Mouse (Mus musculus): ENCODE measurements around the gene Flnb. TPM values are rescaled to one million over a fixed set of nuclear protein-coding genes. Genes with fewer than 3 reads are reported as not detected.

Gene Flnb
- total RNA-seq, 2 experiments from 2014 or later: 2.0 to 3.8 TPM

- no peak for ATAC-seq (replicated peaks; ENCODE audit: low FRiP score, poor library complexity, severe bottlenecking)
These were observed 7.0 kb downstream of the Flnb start for GRCm38 (mm10) chr14:7824651-7825268.

GRCm38 (mm10) chr14:7826151-7826937, 8.6 kb downstream of the Flnb start:
- ATAC-seq (replicated peaks; ENCODE audit: low FRiP score, poor library complexity, severe bottlenecking): no peak

- ATAC-seq (replicated peaks; ENCODE audit: low FRiP score, poor library complexity, severe bottlenecking): no peak
These were observed 11.4 kb downstream of the Flnb start for GRCm38 (mm10) chr14:7829181-7829580.

- no peak for ATAC-seq (replicated peaks; ENCODE audit: low FRiP score, poor library complexity, severe bottlenecking)
These were observed 14.1 kb downstream of the Flnb start for GRCm38 (mm10) chr14:7831770-7832439.

- no peak for ATAC-seq (replicated peaks; ENCODE audit: low FRiP score, poor library complexity, severe bottlenecking)
These were observed 14.7 kb downstream of the Flnb start for GRCm38 (mm10) chr14:7832440-7832783.

- ATAC-seq (replicated peaks; ENCODE audit: low FRiP score, poor library complexity, severe bottlenecking): no peak
These were observed 15.7 kb downstream of the Flnb start for GRCm38 (mm10) chr14:7833458-7833857.

- ATAC-seq (replicated peaks; ENCODE audit: low FRiP score, poor library complexity, severe bottlenecking): no peak
These were observed 20.9 kb downstream of the Flnb start for GRCm38 (mm10) chr14:7838564-7839089.

GRCm38 (mm10) chr14:7839950-7840514, 22.3 kb downstream of the Flnb start:
- no peak for ATAC-seq (replicated peaks; ENCODE audit: low FRiP score, poor library complexity, severe bottlenecking)

GRCm38 (mm10) chr14:7842631-7843332, 25.0 kb downstream of the Flnb start:
- no peak for ATAC-seq (replicated peaks; ENCODE audit: low FRiP score, poor library complexity, severe bottlenecking)

GRCm38 (mm10) chr14:7846696-7847095, 28.9 kb downstream of the Flnb start:
- no peak for ATAC-seq (replicated peaks; ENCODE audit: low FRiP score, poor library complexity, severe bottlenecking)

- no peak for ATAC-seq (replicated peaks; ENCODE audit: low FRiP score, poor library complexity, severe bottlenecking)
These were observed 30.0 kb downstream of the Flnb start for GRCm38 (mm10) chr14:7847746-7848232.

- ATAC-seq (replicated peaks; ENCODE audit: low FRiP score, poor library complexity, severe bottlenecking): no peak
These were observed 33.2 kb downstream of the Flnb start for GRCm38 (mm10) chr14:7850913-7851312.

- no peak for ATAC-seq (replicated peaks; ENCODE audit: low FRiP score, poor library complexity, severe bottlenecking)
These were observed 33.8 kb downstream of the Flnb start for GRCm38 (mm10) chr14:7851543-7852065.

- no peak for ATAC-seq (replicated peaks; ENCODE audit: low FRiP score, poor library complexity, severe bottlenecking)
These were observed 35.9 kb downstream of the Flnb start for GRCm38 (mm10) chr14:7853691-7854090.

- ATAC-seq (replicated peaks; ENCODE audit: low FRiP score, poor library complexity, severe bottlenecking): no peak
These were observed 36.6 kb downstream of the Flnb start for GRCm38 (mm10) chr14:7854366-7854765.

- ATAC-seq (replicated peaks; ENCODE audit: low FRiP score, poor library complexity, severe bottlenecking): no peak
These were observed 37.3 kb downstream of the Flnb start for GRCm38 (mm10) chr14:7855101-7855500.

GRCm38 (mm10) chr14:7855501-7855900, 37.7 kb downstream of the Flnb start:
- no peak for ATAC-seq (replicated peaks; ENCODE audit: low FRiP score, poor library complexity, severe bottlenecking)

GRCm38 (mm10) chr14:7856348-7856747, 38.6 kb downstream of the Flnb start:
- ATAC-seq (replicated peaks; ENCODE audit: low FRiP score, poor library complexity, severe bottlenecking): no peak

- ATAC-seq (replicated peaks; ENCODE audit: low FRiP score, poor library complexity, severe bottlenecking): no peak
These were observed 40.1 kb downstream of the Flnb start for GRCm38 (mm10) chr14:7857835-7858234.

Measured in erythroblast, adult 5-6 weeks (primary cell).